Mouse (Mus musculus) bone marrow macrophage, adult 2 months (primary cell): ENCODE results near the gene Rapgef1.

Experiments used
- CTCF ChIP-seq: IDR thresholded peaks from 2 replicates; pipeline ENCODE4 v1.5.1; 2012; ENCODE audit warnings: low read depth, mild to moderate bottlenecking, low read length, moderate library complexity
- POLR2A ChIP-seq: IDR thresholded peaks from 2 replicates; pipeline ENCODE4 v1.6.1; 2012; ENCODE audit warnings: mild to moderate bottlenecking, low read depth, low read length, borderline replicate concordance

GRCm38 (mm10) chr2:29689495-29689894, 70.0 kb downstream of the Rapgef1 start:
- TF ChIP-seq POLR2A (no peak), CTCF (no peak)
